10 mouse cellular contexts compared by ENCODE assay signal in the genomic region with DNA sequence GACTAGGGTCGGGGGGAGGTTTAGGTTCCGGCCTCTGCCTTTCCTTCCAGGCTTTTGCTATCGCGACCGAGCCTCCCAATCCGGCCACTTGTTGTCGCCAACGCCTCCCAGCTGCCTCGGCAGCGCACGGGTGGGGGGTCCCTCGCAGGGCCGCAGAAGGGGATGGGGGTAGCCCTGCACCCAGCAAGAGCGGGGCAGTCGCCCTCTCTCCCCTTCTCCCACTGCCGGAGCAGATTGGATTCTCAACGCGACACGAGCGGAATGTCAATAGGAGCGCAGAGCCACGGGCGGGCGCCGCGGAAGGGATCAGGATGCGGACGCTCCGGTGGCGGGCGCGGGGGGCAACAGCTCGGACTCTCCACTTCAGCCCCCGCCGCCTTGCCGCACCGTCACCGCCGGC. TPM values are rescaled to one million over a fixed set of nuclear protein-coding genes. Genes with fewer than 3 reads are reported as not detected.
DNase-seq lines count a peak whose midpoint lies in the region; ATAC-seq lines count a peak whose summit lies in the region.
"Had no signal": no experiment of that assay in that cellular context is flagged by ENCODE, and none has a peak within 500 bp of the region (broad histone marks: within the 10 kb centered on the region; RNA-seq: fewer than 3 reads in every experiment).

No protein-coding gene starts in this region.

- no peak overlapping the region for H3K27ac ChIP-seq in heart, embryonic 12.5 days (ENCODE audit: poor library complexity, severe bottlenecking)
- H3K27ac ChIP-seq in hindbrain, embryonic 14.5 days, result no peak overlapping the region
- H3K27ac ChIP-seq in midbrain, embryonic 13.5 days, result no peak overlapping the region

- H3K4me2 ChIP-seq in heart, embryonic 12.5 days, result peak overlapping the region; percentile 96
- H3K4me2 ChIP-seq in hindbrain, embryonic 14.5 days (replicated peaks), result peak overlapping the region; percentile 98
- H3K4me2 ChIP-seq in midbrain, embryonic 13.5 days (replicated peaks), result peak overlapping the region; percentile 99

- intact Hi-C loops in left cerebral cortex, postnatal 25 days (cut with DNase I), result no loop called here
- intact Hi-C loops in left cerebral cortex, postnatal 36 days (cut with DNase I), result loop anchor here (5.0 kb wide), 1 partner anchor 714 kb away; the partner anchor contains the start of gene Sec14l4

- under 1% methylated on average over 36 of the region's 39 CpGs for WGBS in heart, embryonic 12.5 days
- WGBS in hindbrain, embryonic 14.5 days, result under 1% methylated on average over 31 of the region's 39 CpGs
- WGBS in midbrain, embryonic 13.5 days, result 0% methylated on average over 39 of the region's 39 CpGs

- peaks cover 18% of the 10 kb centered on the region for H3K4me1 ChIP-seq in heart, embryonic 12.5 days (replicated peaks)
- peaks cover 14% of the 10 kb centered on the region for H3K4me1 ChIP-seq in hindbrain, embryonic 14.5 days (replicated peaks; ENCODE audit: control insufficient read depth, insufficient read depth, low read length)
- peaks cover 38% of the 10 kb centered on the region for H3K4me1 ChIP-seq in midbrain, embryonic 13.5 days (replicated peaks)

- peak overlapping the region; percentile 59 for H3K4me3 ChIP-seq in heart, embryonic 12.5 days
- H3K4me3 ChIP-seq in hindbrain, embryonic 14.5 days (replicated peaks; ENCODE audit: low read length), result peak overlapping the region; percentile 70
- peak overlapping the region; percentile 63 for H3K4me3 ChIP-seq in midbrain, embryonic 13.5 days (replicated peaks)

- DNase-seq in heart, adult 8-10 months (ENCODE audit: low spot score), result no peak
- DNase-seq in R1 (ENCODE audit: low read depth, low spot score), result peak; percentile 60
- DNase-seq in hindbrain, embryonic 14.5 days (ENCODE audit: low spot score), result no peak
- DNase-seq in left cerebral cortex, postnatal 25 days (ENCODE audit: low spot score in 2 of 2), result no peak
- no peak for DNase-seq in left cerebral cortex, postnatal 36 days (ENCODE audit: low spot score in 2 of 2)
- no peak for DNase-seq in ovary, postnatal 36 days (ENCODE audit: low spot score)
- DNase-seq: thymus, postnatal 36 days had no signal

- peak overlapping the region; percentile 28; the same call in 1 of the 2 replicates for H3K9ac ChIP-seq in heart, embryonic 12.5 days
- peak overlapping the region; percentile 67 for H3K9ac ChIP-seq in hindbrain, embryonic 14.5 days
- peak overlapping the region; percentile 68 for H3K9ac ChIP-seq in midbrain, embryonic 13.5 days (replicated peaks)

- no peak for ATAC-seq in heart, embryonic 12.5 days (ENCODE audit: insufficient number of reproducible peaks, low FRiP score)
- ATAC-seq in hindbrain, embryonic 14.5 days (ENCODE audit: low FRiP score), result peak; percentile 18; the same call in 1 of the 2 replicates
- ATAC-seq in midbrain, embryonic 13.5 days, result peak; percentile 13; the same call in 1 of the 2 replicates
- ATAC-seq: inflammation-experienced regulatory T-cells, adult 6 months had no signal

- H3K27me3 ChIP-seq in heart, embryonic 12.5 days (replicated peaks), result peaks cover 100% of the 10 kb centered on the region
- peaks cover 55% of the 10 kb centered on the region for H3K27me3 ChIP-seq in hindbrain, embryonic 14.5 days (ENCODE audit: control insufficient read depth, insufficient read depth, low read length)
- H3K27me3 ChIP-seq in midbrain, embryonic 13.5 days, result peaks cover 80% of the 10 kb centered on the region

- H3K9me3 ChIP-seq in heart, embryonic 12.5 days (replicated peaks), result no peaks in the 10 kb centered on the region
- no peaks in the 10 kb centered on the region for H3K9me3 ChIP-seq in hindbrain, embryonic 14.5 days (ENCODE audit: control insufficient read depth, low read length)
- H3K9me3 ChIP-seq in midbrain, embryonic 13.5 days, result no peaks in the 10 kb centered on the region

- no peaks in the 10 kb centered on the region for H3K36me3 ChIP-seq in heart, embryonic 12.5 days
- no peaks in the 10 kb centered on the region for H3K36me3 ChIP-seq in hindbrain, embryonic 14.5 days (replicated peaks; ENCODE audit: control insufficient read depth, insufficient read depth)
- H3K36me3 ChIP-seq in midbrain, embryonic 13.5 days, result no peaks in the 10 kb centered on the region

RNA-seq across cellular contexts. Expression of gene Cabp7, which starts 0.6 kb away (rescaled TPM):
- polyA plus RNA-seq in heart, embryonic 12.5 days (2016; fragmentation: Nextera tagmentation; extraction: Ambion mirVana), result 0.15 and 0.18 TPM in 2 replicates
- not detected for total RNA-seq in heart, adult 8-10 months (2022)
- 2.2 and 2.5 TPM in 2 replicates for polyA plus RNA-seq in hindbrain, embryonic 14.5 days (2014; fragmentation: Nextera tagmentation; extraction: Ambion mirVana)
- polyA plus RNA-seq in midbrain, embryonic 13.5 days (2015; fragmentation: Nextera tagmentation; extraction: Ambion mirVana), result 0.69 and 1.0 TPM in 2 replicates
- 10 to 100 TPM; 13.8 to 16.0 TPM for total RNA-seq in left cerebral cortex, postnatal 25 days (2021)
- 10 to 100 TPM; 16.4 to 22.0 TPM for total RNA-seq in left cerebral cortex, postnatal 36 days (2021)

RNA-seq across cellular contexts. Expression of gene Zmat5, which starts 41.5 kb away (rescaled TPM):
- polyA plus RNA-seq in heart, embryonic 12.5 days (2016; fragmentation: Nextera tagmentation; extraction: Ambion mirVana), result 48.1 and 53.6 TPM in 2 replicates
- total RNA-seq in heart, adult 8-10 months (2022), result 10 to 100 TPM; 25.9 to 31.7 (median 26.3) TPM
- 57.3 and 58.3 TPM in 2 replicates for polyA plus RNA-seq in hindbrain, embryonic 14.5 days (2014; fragmentation: Nextera tagmentation; extraction: Ambion mirVana)
- 66.9 and 72.9 TPM in 2 replicates for polyA plus RNA-seq in midbrain, embryonic 13.5 days (2015; fragmentation: Nextera tagmentation; extraction: Ambion mirVana)
- total RNA-seq in left cerebral cortex, postnatal 25 days (2021), result 10 to 100 TPM; 27.8 to 30.8 TPM
- total RNA-seq in left cerebral cortex, postnatal 36 days (2021), result 10 to 100 TPM; 31.8 to 32.9 TPM

RNA-seq across cellular contexts. Expression of gene Uqcr10, which starts 41.8 kb away (rescaled TPM):
- polyA plus RNA-seq in heart, embryonic 12.5 days (2016; fragmentation: Nextera tagmentation; extraction: Ambion mirVana), result 1,618 and 1,621 TPM in 2 replicates
- 1,000 to 10,000 TPM; 1,379 to 1,599 (median 1,505) TPM for total RNA-seq in heart, adult 8-10 months (2022)
- polyA plus RNA-seq in hindbrain, embryonic 14.5 days (2014; fragmentation: Nextera tagmentation; extraction: Ambion mirVana), result 603 and 721 TPM in 2 replicates
- 524 and 547 TPM in 2 replicates for polyA plus RNA-seq in midbrain, embryonic 13.5 days (2015; fragmentation: Nextera tagmentation; extraction: Ambion mirVana)
- total RNA-seq in left cerebral cortex, postnatal 25 days (2021), result 100 to 1,000 TPM; 379 to 407 TPM
- 100 to 1,000 TPM; 360 to 388 TPM for total RNA-seq in left cerebral cortex, postnatal 36 days (2021)

Comparison
In these comparisons a context has a peak if more than half of its experiments do, and no peak if none do; other contexts are left out.
1. RNA of gene Cabp7, which starts 0.6 kb away (total RNA-seq): 16.4 to 22.0 TPM in left cerebral cortex, postnatal 36 days and 13.8 to 16.0 TPM in left cerebral cortex, postnatal 25 days; not detected in heart, adult 8-10 months; every median in the first group is over 10 times any median in the second.
2. Peak in every context shown above with its lines, with median percentiles within 50 percentile points of each other: H3K4me2 ChIP-seq, H3K4me3 ChIP-seq and H3K9ac ChIP-seq.